Mouse (Mus musculus) R1 (cell line): Measurements from ENCODE around the gene Ppp1r15a.

Experiments
- DNase-seq: peaks from one replicate; pipeline ENCODE4 v3.0.0-alpha.2; 2018; ENCODE audit warnings: low read depth, low spot score

Gene Ppp1r15a

DNA sequence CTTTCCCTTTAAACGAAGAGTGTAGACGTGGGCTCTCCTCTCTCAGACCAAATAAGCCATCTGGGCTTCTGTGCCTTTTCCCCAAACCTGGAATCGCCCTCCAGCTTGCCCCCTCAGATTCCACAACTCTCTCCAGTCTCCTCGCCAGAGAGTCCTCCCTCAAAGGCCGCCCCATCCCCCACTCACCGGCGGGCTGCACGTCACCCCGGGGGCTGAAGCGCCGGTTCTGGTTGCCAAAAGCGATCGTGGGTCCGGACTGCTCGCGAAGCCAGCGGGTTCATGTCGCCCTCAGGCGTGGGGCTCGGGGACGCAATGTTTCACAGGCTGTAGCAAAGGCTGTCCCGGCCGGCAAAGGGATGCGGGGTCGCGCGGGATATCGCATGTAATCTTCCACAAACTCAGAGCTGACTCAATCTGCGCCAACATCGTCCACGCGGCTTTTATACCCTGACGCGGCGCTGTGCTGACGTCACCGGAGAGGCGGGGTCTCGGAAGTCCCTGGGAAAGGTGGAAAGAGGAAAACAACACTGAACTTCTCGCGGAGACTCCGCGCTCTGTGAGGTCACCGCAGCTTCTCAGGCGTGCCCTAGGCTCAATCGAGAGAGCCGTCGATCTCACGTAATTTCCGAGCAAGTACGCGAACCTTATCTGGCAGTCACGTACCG, at the start of gene Ppp1r15a, which contains the start of gene Plekha4:
Ppp1r15a (minus strand) TSS at position 460 of the 665 bp plus-strand sequence.
Plekha4 (plus strand) TSS at position 522 of the 665 bp plus-strand sequence.
- DNase-seq = peak; percentile 98

DNA sequence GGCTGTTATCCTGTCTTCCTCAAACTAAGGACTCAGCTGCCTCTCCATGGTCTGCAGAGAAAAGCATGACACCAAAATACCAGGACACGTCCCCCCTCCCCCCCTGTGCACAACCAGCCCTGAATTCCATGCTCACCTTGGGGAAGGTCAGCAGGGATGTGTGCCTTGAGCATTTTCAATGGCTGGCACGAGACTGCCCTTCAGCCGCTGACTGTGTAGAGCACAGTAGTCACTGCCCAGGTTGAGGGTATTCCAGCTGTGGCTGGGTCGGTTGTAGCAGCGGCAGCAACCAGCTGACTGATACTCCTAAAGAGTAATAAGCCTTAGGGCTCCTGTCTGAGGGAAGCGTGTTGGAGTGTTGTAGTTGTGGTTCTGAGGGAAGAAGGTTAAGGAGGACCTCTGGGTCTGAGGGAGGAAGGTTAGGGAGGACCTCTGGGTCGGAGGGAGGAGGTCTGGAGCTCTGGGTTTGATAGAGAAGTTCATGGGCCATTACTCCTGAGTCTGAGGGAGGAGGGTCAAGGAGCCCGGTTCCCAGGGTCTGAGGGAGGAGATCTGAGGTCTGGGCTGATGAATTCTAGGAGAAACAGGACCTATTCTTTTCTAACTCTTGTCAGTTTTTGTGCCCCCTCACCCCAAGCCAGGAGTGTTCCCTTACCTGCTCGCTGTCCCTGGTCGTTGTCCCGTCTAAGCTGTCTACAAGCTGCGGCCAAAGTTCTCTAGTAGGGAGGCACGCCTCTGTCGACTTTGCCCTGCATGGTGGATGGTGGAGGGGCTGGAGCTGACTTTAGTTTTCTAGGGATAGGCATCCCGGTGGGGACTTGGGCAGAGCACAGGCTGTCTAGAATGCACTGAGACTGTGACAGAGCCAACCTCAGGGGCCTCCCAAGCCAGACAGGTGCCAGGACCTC, 48.7 kb upstream of the Ppp1r15a start:
- no peak for DNase-seq

- DNase-seq = no peak
Measured at GRCm38 (mm10) chr7:45573954-45574353, 47.9 kb upstream of the Ppp1r15a start.

- DNase-seq = peak; percentile 82
Measured at GRCm38 (mm10) chr7:45571966-45572365, 45.9 kb upstream of the Ppp1r15a start.

DNA sequence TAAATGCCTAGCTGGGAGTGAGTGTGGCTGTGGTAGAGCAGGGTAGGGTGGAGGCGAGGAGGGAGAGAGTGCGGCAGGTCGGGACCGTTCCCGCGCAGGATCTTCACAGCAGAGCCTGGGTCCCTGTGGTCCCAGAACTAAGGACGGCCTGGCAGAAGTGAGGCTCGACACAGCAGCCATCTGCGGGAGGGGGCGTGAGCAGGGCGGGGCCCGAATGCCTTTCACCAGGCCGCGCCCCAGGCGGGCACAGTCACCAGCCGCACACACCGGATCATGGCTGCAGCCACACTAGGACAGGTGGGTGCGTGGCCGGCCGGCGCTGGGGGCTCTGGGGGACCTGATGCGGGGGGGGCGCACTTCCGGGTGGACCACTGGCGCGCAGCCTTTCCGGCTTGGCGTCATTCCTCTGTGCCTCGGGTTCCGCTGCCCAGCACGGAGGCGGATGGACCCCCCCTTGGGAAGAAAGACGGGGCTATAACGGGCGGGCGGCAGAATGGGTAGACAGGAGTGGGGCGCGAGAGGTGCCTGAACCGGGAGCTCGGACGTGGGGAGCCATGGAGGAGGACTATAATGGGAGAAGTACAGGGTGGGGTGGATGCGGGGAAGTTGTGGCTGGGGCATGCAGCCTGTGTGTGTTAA, 44.2 kb upstream of the Ppp1r15a start, which contains the start of gene Bcat2:
Bcat2 (plus strand) TSS at position 51 of the 639 bp plus-strand sequence.
- peak; percentile 90 for DNase-seq

- DNase-seq = peak; percentile 71
Measured at GRCm38 (mm10) chr7:45568601-45569473, 42.8 kb upstream of the Ppp1r15a start.

DNA sequence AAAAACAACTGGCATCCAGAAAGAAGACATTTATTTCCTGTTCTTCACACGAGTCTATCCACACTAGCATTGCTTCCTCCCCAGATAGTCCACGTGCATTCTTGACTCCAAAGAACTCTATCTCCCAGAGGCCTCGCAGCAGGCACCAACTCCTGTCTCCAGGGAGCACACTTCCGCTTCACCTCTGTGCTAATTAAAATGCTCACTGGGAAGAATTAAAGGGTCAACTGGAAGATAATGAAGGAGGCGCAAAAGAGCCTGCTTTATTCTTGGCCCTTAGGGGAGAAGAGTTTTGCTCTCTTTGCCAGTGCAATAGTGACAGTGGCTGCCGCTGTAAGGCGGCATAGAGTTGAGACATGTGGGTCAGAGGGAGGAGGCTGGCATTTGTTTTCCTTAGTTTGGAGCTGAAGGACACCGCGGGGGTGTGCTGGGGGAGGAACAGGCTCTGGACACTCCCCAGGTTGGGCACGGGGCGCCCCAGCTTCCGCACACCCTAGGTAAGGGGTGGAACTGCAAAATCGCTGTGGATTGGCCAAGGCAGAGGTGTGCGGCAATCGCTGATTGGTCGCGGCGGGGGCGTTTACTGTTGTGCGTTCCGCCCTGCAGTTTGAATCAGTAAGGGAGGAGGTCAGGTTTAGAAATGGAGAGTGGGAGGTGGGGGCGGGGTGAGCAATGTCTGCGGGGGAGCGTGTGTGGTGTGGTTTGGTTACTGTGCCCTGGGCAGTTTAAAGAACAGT, 41.9 kb upstream of the Ppp1r15a start:
- peak; percentile 99 for DNase-seq

- DNase-seq = peak; percentile 52
Measured at GRCm38 (mm10) chr7:45567112-45567779, 41.2 kb upstream of the Ppp1r15a start.

DNA sequence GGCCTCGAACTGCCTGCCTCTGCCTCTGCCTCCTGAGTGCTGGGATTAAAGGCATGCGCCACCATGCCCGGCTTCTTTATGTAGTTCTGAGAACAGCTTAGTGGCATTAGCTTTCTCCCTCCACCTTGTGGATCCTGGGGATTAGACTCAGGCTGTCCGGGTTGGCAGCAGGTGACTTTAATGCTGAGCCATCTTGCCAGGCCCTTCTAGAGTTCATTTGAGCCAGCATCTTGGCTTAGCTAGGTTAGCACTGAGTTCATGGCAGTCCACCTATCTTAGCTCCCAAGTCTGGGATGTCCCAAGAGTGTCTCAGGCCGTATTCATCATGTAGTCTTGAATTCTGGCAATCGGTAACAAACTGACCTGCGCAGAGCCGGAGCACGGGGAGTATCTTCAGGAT, 39.4 kb upstream of the Ppp1r15a start:
- DNase-seq = no peak

- peak; percentile 98 for DNase-seq
Measured at GRCm38 (mm10) chr7:45564811-45565210, 38.7 kb upstream of the Ppp1r15a start.

GRCm38 (mm10) chr7:45561624-45562520, 35.8 kb upstream of the Ppp1r15a start:
- no peak for DNase-seq

- DNase-seq = peak; percentile 87
Measured at GRCm38 (mm10) chr7:45560843-45561623, 35.0 kb upstream of the Ppp1r15a start.

DNA sequence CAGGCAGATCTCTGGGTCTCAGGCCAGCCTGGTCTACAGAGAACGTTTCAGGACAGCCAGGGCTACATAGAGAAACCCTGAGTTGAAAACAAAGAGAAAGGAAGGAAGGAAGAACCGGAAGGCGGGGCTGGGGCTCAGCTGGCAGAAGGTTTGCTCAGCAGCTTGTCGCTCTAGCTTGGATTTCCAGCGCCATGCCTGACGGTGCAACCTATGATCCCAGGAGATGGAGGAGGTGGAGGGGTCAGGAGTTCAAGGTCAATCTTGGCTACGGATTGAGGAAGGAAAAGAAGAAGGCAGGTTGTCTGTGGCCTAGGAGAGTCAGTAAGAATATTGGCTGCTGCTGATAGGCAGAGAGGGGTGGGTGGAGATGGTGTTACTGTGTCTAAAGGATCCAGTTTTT, 34.2 kb upstream of the Ppp1r15a start:
- DNase-seq = peak; percentile 98

DNA sequence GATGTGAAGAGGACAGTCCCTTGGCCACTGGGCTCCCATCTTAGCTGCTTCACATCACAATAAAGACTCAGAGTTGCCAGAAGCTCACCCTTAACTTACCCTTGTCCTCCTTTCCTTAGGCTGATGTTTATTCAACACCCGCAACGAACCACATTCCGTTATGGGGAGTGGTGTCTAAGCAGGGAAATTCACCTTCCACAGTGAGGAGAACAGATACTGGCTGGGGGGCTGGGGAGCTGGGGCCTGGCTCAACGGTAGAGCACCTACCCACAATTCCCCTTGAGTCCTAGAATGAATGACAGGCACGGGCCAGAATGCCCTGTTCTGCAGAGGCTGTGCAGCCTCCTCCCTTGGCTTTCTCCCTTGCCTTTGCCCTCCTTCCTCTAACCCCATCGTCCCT, 32.8 kb upstream of the Ppp1r15a start:
- peak; percentile 98 for DNase-seq

DNA sequence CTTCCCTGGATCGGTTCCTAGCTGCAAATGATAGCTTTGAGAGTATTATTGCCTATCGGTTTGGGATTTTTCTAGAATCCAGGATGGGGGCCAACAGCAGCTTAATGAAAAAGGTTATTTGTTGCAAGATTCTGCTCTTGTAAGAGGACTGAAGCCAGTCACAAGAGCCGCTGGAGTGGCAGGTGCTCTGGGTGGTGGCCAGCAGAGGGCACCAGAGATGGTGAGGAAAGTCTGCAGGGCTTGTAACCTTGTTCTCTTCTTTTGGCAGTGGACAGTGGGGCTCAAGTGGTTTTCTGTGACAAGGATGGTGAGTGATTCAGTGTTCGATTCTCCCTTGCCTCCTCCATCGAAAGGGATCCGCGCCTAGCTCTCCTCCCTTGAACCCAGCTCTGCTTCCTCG, 29.7 kb upstream of the Ppp1r15a start:
- DNase-seq = peak; percentile 84

DNA sequence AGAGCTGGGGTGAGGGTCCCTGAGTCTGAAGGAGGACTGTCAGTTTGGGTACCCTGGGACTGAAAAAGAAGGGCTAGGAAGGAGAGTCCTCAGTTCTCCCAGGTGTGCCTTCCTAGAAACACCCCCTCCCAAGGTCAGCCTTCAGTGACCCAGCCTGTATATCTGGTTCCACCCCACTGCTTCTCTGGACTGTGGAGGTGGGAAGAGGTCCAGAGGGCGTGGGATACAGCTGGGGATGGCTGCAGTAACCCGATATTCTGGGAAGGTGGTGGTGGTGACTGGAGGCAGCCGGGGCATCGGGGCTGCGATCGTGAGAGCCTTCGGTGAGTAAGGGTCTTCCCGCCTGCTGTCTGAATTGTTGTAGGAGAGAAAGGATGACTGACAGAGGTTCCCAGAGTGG, 28.7 kb upstream of the Ppp1r15a start, which contains the start of gene Hsd17b14:
Hsd17b14 (plus strand) TSS at position 150 of the 400 bp plus-strand sequence.
- peak; percentile 74 for DNase-seq

DNA sequence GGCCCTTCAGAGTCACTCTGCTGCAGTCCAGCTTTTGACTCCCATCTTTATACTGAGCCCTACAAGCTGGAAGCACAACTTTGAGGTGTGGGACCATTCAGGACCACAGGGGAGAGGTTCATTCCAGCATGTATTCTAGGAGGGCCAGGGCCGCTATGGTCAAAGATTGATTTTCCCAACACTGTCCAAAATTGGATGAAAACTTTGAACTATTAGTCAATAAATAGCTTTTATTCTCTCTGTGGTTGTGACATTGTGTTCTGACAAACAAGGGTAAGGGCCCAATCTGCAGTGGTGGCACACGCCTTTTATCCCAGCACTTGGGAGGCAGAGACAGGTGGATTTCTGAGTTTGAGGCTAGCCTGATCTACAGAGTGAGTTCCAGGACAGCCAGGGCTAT, 27.9 kb upstream of the Ppp1r15a start:
- no peak for DNase-seq

GRCm38 (mm10) chr7:45553519-45553918, 27.5 kb upstream of the Ppp1r15a start:
- peak; percentile 57 for DNase-seq
